Mouse (Mus musculus) lung, postnatal 14 days (tissue): ENCODE data around the gene Nmi.
"Not testable (repeated sequence)": the region's sequence is repeated elsewhere in the genome, so short reads cannot be mapped to it uniquely, and the experiment has no call there.

Experiments
- DNase-seq: peaks from one replicate; pipeline ENCODE4 v3.0.0; 2021

Nmi gene

DNA sequence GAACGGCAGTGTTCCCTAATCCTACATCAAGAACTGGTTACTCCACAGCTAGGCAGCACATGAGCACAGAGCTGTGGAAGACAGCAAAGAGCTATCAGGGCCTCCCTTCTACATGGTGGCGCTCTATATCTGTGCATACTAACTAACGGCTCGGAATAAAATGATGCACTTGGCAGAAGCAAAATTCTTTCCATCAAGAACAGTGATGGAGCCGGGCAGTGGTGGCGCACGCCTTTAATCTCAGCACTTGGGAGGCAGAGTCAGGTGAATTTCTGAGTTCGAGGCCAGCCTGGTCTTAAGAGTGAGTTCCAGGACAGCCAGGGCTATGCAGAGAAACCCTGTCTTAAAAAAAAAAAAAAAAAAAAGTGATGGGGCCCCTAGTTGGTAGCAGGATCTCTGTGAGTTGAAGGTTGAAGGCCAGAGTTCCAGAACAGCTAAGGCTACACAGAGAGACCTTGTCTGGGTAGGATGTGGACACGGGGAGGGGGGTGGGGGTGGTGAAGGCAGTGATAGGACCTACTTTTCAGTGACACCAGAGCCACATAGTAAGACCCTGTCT, at the start of gene Nmi:
Nmi (minus strand) TSS at position 85 of the 559 bp plus-strand sequence.
- peak; percentile 7 for DNase-seq

DNA sequence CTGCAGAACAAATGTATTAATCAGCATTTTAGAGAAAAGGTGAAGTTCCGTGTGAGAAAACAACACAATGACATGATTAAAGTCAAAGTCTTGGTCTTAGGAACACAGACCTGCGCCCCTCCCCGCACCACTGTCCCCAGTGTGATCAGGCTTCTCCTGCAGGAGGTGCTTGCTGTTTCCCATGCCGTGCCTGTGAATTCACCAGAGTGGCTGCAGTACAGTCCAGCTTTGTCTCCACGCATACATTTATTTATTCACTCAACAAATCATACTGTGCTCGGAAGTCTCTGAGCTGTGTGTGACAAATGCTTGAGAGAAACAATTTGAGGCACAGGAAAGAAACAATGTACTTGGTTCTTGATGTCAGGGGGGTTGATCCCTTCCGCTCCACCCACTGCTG, 43.1 kb upstream of the Nmi start:
- DNase-seq: no peak

DNA sequence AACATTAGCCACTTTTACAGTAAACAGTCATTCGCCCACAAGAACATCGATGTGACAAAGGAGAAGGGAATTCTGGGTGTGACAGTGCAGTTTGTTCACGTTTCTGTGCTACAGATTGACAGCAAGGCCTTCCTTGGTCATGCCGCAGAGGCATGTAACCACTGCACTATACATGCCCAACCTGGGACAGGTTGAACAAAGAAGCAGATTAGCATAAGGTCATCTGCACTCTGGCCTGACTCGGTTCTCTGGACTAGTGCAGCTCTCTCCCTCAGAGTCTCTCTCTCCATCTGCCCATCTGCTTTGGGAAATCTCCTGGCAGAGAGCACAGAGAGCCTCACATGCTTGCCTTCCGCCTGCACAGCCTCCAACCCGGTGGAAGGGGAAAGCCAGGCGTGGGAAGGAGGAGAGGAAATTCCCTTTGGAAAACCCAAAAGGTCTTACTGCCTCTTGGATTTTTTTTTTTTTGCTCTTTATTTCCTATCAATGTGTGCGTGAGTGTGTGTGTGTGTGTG, 40.1 kb upstream of the Nmi start:
- DNase-seq: no peak

DNA sequence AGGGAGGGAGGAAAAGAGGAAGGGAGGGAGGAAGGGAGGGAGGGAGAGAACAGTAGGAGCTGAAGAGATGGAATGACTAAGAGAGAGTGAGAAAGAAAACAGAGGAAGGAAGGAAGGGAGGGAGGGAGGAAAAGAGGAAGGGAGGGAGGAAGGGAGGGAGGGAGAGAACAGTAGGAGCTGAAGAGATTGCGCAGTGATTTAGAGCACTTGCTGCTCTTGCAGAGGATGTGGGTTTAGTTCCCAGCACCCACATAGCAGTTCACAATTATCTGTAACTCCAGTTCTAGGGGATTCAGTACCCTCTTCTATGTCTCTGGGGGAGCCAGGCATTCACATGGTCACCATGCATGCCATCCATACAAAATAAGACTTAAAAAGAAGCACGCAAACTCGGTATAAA, 38.5 kb upstream of the Nmi start:
- not testable (repeated sequence) for DNase-seq

DNA sequence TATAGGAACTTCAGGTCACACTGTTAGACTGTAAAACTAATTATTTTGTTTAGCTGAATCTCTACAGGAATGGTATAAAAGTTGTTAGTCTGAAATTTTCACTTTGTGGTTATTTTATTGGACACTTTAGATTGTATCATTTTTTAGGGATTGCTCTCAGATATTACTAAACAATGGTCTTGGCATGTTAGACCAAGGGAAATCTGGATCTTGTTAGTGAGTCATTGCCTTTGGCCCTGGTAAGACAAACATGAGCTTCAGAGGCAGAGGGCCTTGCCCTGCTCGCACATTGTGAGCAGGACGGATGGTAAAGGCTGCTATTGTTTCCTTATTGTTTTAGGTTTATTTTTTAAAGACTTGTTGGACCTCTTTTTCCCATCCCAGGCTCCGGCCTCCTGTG, 33.1 kb upstream of the Nmi start:
- DNase-seq: peak; percentile 15

DNA sequence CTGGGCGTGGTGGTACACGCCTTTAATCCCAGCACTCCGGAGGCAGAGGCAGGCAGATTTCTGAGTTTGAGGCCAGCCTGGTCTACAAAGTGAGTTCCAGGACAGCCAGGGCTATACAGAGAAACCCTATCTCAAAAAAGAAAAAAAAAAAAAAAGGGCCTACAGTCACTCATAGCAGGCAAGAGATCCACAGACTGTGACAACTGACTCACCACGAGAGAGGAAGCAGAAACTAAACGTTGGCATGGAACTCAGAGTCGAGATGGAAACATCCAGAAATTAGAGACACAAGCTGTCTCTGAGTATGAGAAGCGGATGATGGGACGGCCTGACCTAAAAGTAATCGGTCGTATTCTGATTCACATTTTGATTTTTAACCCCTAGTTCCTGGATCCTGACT, 29.0 kb upstream of the Nmi start:
- DNase-seq: not testable (repeated sequence)

GRCm38 (mm10) chr2:52001521-52001920, 28.2 kb upstream of the Nmi start:
- DNase-seq: no peak

DNA sequence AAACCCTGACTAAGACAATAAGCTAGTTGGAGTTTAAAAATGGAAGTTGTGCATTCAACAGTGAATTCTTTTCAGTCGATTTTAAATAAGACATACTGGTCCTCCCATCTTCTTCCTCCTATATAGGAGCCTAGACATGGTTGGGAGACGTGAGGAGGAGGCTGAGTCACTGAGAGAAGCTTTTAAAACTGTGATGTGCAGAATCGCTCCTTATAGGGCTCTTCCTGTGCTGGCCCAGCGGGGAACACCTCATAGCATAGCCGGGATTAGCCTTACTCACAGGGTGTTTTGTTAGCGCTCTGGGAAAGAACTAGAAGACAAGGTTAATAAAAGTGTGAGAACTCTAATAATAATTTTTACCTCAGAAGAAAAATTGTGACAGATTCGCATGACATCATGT, 26.7 kb upstream of the Nmi start:
- DNase-seq: no peak

DNA sequence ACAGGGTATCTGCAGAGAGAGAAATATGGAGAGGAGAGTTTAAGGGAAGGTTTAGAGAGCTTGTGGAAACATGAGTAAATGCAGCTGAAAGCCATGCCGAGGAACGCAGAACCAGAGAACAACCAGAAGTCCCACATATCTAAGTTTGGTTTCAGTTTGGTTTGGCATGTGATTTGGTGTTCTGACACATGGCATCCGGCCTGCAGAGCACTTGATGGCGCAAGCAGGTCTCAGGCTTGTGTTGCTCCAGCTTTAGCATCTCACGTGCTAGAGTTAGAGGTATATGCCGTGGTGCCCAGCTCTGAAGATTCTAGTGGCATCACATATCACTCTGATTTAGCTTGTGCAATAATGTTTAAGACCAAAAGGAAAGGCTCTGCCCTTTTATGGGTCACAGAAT, 18.2 kb upstream of the Nmi start:
- DNase-seq: no peak

- DNase-seq: no peak
These were observed 16.3 kb upstream of the Nmi start for GRCm38 (mm10) chr2:51989559-51989958.

- no peak for DNase-seq
These were observed 13.4 kb upstream of the Nmi start for GRCm38 (mm10) chr2:51986695-51987094.

DNA sequence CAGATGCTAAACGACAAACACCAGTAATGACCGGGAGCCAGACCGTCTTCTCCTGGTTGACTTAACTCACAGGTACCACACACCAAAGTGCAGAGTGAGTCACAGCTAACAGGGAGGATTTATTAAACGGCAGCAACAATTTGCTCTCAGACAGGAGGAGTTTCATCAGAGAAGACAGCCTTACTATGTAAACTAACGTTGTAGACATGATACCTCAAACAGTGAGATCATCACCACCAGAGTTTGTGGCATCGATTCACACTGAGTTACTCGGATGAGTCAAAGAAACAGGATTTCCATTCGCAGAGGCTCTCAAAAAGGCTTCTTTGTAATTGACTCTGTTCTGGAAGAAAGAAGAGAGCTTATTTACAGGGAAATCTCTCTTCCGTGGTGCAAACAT, 12.9 kb upstream of the Nmi start:
- DNase-seq: no peak

DNA sequence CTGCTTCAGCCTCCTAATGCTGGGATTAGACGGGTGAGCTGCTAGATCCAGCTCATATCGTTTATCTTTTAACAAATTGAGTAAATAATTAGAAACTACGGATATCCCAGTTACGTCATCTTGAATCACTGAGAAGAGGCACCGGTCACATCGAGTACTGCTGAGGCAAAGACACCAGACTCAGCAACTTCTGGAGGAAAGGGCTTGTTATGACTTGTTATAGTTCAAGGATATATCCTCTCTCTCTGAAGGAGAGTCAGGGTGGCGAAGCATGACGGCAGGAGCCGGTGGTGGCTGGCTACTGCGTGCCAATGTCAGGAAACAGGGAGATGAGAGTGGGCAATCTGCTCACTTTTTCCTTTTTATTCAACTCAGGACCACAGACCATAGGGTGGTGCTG, 11.9 kb upstream of the Nmi start:
- DNase-seq: no peak

DNA sequence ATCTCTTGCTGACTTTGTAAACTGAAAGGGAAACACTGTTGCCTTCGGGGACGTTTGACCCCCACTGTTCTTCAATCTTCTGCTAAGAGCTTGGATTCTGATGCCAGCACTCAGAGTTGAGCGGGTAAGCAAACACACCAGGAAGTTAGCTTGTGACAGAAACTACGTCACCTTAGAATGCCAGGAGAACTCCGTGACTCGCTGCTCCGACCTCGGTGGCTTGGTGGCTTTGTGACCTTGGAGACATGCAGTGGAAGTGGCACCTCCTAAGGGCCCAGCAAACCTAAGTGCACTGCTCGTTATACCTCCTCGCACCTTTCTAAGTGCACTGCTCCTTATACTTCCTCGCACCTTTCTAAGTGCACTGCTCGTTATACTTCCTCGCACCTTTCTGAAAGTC, 9.0 kb upstream of the Nmi start:
- DNase-seq: no peak

DNA sequence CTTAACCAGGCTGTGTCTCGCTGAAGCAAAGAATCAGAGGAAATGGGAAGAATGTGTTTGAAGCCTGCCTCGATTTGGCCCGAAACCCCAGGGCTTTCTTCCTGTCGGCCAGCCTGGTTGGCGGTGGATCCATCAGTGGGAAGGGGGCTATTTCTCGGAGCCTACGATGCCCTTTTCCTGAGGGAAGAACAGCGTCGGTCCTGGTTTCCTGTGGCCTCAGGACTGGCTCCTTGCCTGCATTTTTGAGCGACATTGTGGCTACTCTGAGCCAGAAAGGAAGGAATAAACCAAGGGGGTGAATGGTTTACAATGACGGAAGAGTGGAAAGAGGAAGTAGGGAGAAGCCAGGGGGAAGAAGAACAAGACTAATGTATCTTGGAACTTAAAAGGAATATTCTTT, 8.3 kb upstream of the Nmi start:
- peak; percentile 62 for DNase-seq

- peak; percentile 63 for DNase-seq
These were observed 469 bp downstream of the Nmi start for GRCm38 (mm10) chr2:51972641-51973409.

DNA sequence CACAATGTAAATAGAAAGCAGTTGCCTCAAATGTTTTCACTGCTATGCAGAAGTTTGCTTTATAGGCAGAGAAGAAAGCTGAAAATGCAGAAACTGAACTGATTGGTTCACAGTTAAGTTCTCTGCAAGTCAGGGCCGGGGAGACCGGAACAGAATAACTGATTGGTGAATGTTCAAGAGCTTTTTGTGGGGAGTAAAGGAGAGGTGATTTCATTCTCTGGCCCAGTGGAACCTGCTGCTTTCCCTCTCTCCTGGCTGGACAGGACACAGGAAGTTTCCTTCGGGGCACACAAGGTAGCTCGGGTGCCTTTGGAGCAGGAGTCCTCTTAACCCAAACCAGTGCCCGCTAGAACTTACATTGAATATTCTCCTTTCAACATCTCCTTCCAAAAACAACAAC, 1.2 kb downstream of the Nmi start:
- peak; percentile 29 for DNase-seq

- no peak for DNase-seq
These were observed 2.4 kb downstream of the Nmi start for GRCm38 (mm10) chr2:51970897-51971296.

DNA sequence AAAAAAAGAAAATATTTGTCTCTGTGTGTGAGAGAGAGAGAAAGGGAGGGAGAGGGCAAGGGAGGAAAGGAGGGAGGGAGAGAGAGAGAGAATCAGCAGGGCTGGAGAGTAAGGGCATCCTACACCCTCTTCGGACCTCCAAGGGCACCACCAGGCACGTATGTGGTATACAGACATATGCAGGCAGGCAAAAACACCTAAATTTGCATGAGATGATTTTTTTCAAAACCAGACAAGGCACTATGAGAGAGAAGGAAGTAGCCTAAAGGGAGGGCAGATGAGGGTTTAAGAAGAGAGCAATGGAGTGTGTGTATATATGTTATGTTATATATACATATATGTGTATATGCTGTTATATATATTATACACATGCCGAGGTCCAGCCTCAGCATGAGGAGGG, 6.0 kb downstream of the Nmi start:
- DNase-seq: no peak

DNA sequence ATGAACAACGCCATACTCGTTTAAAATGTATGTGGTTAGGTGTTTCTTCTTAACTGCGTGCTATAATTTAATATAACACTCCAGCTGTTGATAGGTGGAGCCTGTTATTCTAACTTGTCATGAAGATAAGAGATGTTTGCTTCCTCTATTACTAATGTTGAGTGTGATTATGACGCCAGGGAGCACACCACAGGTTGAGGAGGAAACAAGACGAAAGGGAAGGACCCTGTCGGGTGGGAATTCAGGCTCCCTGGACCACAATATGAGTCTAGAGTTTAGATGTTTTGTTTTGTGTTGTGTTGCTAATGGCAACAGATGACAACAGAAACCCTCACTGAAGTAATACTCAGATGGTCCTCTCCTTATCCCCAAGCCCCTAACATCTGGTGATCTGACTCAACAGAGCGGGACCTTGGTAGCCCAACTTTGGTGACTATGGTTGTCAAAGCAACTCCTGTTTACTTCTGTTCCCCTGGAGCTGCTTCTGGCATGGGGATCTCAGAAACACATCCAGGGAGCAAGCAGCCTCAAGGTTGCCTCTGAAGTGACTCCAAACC, 19.6 kb downstream of the Nmi start:
- DNase-seq: no peak

- DNase-seq: no peak
These were observed 22.4 kb downstream of the Nmi start for GRCm38 (mm10) chr2:51950876-51951275.

- DNase-seq: no peak
These were observed 25.0 kb downstream of the Nmi start for GRCm38 (mm10) chr2:51948105-51948830.

DNA sequence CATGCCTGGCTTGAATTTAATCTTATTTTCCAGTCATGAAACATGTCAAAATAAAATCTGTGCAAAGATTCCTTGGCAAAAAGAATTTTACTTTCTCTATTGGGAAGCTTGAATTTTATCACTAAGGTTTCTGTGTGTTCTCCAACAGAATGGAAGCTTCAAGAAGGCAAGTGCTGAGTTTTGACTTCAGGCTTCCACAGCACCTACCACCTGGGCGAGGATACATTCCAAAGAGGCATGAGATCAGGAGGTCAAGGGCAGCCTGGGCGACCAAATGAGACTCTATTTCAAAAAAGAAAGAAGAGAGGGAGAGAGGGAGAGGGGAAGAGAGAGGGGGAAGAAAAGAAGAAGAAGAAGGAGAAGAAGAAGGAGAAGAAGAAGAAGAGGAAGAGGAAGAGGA, 27.5 kb downstream of the Nmi start:
- DNase-seq: no peak

- DNase-seq: no peak
These were observed 31.5 kb downstream of the Nmi start for GRCm38 (mm10) chr2:51941832-51942231.
